Mouse (Mus musculus) stomach, embryonic 15.5 days (tissue): ENCODE measurements around the gene Prok2. TPM values are rescaled to one million over a fixed set of nuclear protein-coding genes. Genes with fewer than 3 reads are reported as not detected.

Source experiments
- ATAC-seq: fragments of 200-750 bp; cut with Nextera tagmentation; 2 replicates; pipeline ENCODE4 v1.8.0; 2017; ENCODE audit warnings: low read depth, moderate number of reproducible peaks, moderate TSS enrichment; ENCODE audit not compliant: insufficient read depth, low FRiP score
- H3K27ac ChIP-seq: fragments of 300-500 bp; sonication (generic); 2 replicates; pipeline ENCODE4 v1.5.1; 2015; ENCODE audit warnings: mild to moderate bottlenecking, inconsistent platforms
- H3K27me3 ChIP-seq: fragments of 300-500 bp; sonication (generic); replicated peaks from 2 replicates; pipeline ENCODE4 v1.6.1; 2015; ENCODE audit warnings: inconsistent platforms
- H3K36me3 ChIP-seq: fragments of 300-500 bp; sonication (generic); 2 replicates; pipeline ENCODE4 v1.6.1; 2015; ENCODE audit warnings: inconsistent platforms
- H3K4me1 ChIP-seq: fragments of 300-500 bp; sonication (generic); 2 replicates; pipeline ENCODE4 v1.6.1; 2015; ENCODE audit warnings: inconsistent platforms
- H3K4me2 ChIP-seq: fragments of 300-500 bp; sonication (generic); 2 replicates; pipeline ENCODE4 v1.6.1; 2015; ENCODE audit warnings: mild to moderate bottlenecking, inconsistent platforms
- H3K4me3 ChIP-seq: fragments of 300-500 bp; sonication (generic); replicated peaks from 2 replicates; pipeline ENCODE4 v1.5.1; 2015; ENCODE audit warnings: inconsistent platforms
- H3K9ac ChIP-seq: fragments of 300-500 bp; sonication (generic); 2 replicates; pipeline ENCODE4 v1.6.1; 2015; ENCODE audit warnings: inconsistent platforms
- H3K9me3 ChIP-seq: fragments of 300-500 bp; sonication (generic); 2 replicates; pipeline ENCODE4 v1.6.1; 2016; ENCODE audit warnings: inconsistent platforms
- WGBS: fragments of 180-500 bp; shearing (Covaris S2); methylation state at CpG from one replicate; pipeline ENCODE4 v1.1.7; 2015; 5-methylcytosine and 5-hydroxymethylcytosine counted together
- polyA plus RNA-seq: library from polyadenylated mRNA; unstranded; fragments of >200 nt; fragmentation: Nextera tagmentation; extraction: Ambion mirVana; gene quantifications from 2 replicates; pipeline ENCODE4 v1.2.1, GENCODE M21; 2015

Prok2 gene
- polyA plus RNA-seq, 1 experiment from 2014 or later: 0.12 TPM

DNA sequence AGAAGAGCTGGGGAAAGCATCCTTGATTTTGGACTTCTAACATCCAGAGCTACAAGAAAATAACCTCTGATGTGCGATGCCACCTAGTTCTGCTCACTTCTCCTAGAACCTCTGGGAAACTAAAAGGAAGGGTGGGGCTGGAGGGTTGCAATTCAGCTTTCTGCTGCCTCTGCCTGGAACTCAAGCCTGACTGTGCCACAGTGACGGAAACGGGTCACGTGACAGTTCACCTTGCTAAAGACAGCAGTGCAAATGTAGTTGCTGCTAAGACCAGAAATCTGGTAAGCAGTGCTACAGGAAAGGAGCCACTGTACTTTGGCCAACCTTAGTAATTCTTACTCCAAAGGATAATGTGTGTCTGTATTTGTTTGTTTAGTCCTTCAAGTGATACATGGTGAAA, 3.7 kb upstream of the Prok2 start:
- H3K9ac ChIP-seq: no peak overlapping the region
- no peak overlapping the region for H3K4me3 ChIP-seq
- 77% methylated on average over 4 of the region's 4 CpGs for whole genome bisulfite sequencing
- ATAC-seq: no peak
- H3K27me3 ChIP-seq: peaks cover 21% of the 10 kb centered on the region
- H3K27ac ChIP-seq: no peak overlapping the region
- H3K36me3 ChIP-seq: no peaks in the 10 kb centered on the region
- no peaks in the 10 kb centered on the region for H3K9me3 ChIP-seq
- H3K4me1 ChIP-seq: peaks cover 15% of the 10 kb centered on the region
- H3K4me2 ChIP-seq: no peak overlapping the region

DNA sequence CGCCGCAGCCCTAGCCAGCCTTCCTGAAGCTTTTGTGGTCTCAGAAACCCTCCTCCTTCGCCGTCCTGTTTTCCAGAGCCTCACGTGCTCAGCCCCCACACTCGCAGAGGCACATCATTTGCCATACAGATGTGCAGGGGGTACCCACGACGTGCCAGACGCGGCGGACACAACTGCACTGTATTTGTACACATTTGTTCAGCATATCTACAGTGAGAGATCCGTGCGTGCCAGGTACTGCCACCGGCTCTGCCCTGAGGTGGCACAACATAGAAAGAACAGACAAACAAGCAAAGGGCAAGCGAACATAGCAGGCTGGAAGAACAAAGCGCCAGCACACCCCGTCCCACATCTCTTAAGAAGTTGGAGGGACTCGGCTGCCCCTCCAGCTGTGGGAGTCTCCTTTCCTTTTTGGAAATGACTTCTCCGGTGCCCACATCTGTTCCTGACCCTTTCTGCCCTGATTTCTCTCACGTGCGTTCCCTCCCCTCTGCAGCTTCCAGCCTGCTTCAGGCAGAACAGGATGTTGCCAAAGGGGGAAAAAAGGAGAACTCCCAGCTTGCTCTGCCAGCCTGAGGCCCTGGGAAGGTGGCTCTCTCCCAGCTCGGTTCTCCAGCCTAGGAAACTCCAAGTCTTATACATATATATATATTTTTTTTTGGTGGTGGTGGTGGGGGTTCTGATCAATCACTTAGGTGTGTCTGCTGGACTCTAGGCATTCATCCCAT, 548 bp upstream of the Prok2 start:
- peaks cover 21% of the 10 kb centered on the region for H3K27me3 ChIP-seq
- 6% methylated on average over 22 of the region's 22 CpGs for WGBS
- H3K4me1 ChIP-seq: peaks cover 15% of the 10 kb centered on the region
- no peaks in the 10 kb centered on the region for H3K36me3 ChIP-seq
- H3K9ac ChIP-seq: no peak overlapping the region
- H3K4me2 ChIP-seq: peak overlapping the region; percentile 96
- ATAC-seq: no peak
- no peak overlapping the region for H3K27ac ChIP-seq
- H3K4me3 ChIP-seq: peak overlapping the region; percentile 47
- no peaks in the 10 kb centered on the region for H3K9me3 ChIP-seq

DNA sequence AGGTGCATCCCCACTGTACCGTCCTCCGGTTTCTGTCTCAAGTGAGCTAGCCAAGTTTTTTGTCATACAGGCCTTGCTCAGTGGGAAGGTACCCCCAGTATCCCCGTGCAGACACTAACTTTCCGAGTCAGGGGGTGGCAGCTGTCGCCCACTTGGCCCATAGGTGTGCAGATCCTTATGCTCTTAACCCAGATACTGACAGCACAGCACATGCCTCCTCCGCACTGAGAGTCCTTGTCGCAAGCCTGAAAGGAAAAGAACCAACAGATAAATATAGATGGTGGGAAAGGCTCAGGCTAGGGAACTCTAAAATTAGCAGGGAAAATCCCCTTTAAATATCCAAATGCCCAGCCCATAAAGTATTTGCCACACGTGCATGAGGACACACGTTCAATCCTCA, 3.8 kb downstream of the Prok2 start:
- Histone ChIP-seq H3K9me3 (no peaks in the 10 kb centered on the region), H3K4me3 (no peak overlapping the region), H3K36me3 (no peaks in the 10 kb centered on the region), H3K4me2 (no peak overlapping the region), H3K27ac (no peak overlapping the region), H3K27me3 (peaks cover 21% of the 10 kb centered on the region), H3K4me1 (peaks cover 15% of the 10 kb centered on the region), H3K9ac (no peak overlapping the region)
- no peak for ATAC-seq
- 86% methylated on average over 9 of the region's 9 CpGs for WGBS

DNA sequence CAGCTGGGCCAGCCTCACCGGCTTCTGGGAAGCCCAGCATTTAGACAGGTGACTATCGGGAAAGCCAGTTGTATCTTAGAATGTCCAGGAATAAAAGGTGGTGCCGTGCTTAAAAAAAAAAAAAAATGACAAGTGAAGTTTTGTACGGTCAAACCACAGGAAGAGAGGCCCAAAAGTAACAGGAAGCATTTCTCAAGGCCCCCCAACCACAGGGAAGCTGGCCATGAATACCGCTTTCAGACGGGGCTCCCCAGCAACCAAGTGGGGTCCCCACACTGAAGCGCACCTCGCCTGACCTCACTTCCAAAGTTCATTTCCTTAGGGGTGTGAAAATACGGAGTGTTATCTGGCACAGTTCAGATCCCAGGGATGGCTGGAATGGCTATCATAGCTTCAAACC, 5.2 kb downstream of the Prok2 start:
- Histone ChIP-seq H3K4me3 (no peak overlapping the region), H3K27me3 (peaks cover 10% of the 10 kb centered on the region), H3K9me3 (no peaks in the 10 kb centered on the region), H3K9ac (no peak overlapping the region), H3K4me2 (no peak overlapping the region), H3K4me1 (peaks cover 7% of the 10 kb centered on the region), H3K27ac (no peak overlapping the region), H3K36me3 (no peaks in the 10 kb centered on the region)
- ATAC-seq: no peak
- WGBS: 70% methylated on average over 9 of the region's 9 CpGs

DNA sequence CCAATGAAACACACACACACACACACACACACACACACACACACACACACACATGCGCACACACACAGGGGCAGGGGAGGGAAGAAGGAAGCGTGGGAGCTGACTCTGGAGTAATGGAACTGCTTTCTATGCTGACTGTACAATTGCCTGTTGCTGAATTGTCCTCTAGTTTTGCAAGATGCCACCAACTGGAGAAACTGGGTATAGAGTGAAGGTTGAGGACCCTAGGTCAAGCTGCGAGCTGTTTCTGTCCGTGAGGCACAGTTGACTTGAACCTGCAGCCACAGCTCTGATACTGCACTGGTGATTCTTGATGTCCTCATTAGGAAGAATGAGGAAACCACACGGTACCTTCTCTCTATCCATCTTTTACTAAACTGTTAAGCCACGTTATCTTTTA, 10.3 kb downstream of the Prok2 start:
- Histone ChIP-seq H3K4me1 (no peaks in the 10 kb centered on the region), H3K9me3 (no peaks in the 10 kb centered on the region), H3K4me2 (no peak overlapping the region), H3K27ac (no peak overlapping the region), H3K27me3 (0 out of 2 replicates have a peak, but pooled peaks cover 3% of the 10 kb centered on the region), H3K4me3 (no peak overlapping the region), H3K36me3 (no peaks in the 10 kb centered on the region), H3K9ac (no peak overlapping the region)
- WGBS: 67% methylated on average over 6 of the region's 6 CpGs
- ATAC-seq: no peak

DNA sequence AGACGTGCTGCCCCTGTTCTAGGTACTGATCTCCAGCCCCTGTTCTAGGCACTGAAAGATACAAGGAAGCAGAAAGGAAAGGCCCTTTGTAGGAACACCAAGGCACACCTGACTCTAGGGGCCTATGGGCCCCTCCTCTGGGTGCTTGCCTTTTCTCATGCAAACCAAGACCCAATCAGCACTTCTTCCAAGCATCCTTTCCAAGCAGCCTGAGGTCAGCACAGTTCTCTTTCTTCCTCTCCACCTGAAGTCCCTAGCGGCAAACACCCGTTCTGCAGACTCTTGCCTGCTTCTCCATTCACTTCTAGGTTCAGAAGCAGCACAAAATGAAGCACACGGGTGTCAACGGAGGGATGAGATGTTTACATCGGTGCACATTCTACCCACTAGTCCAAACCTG, 11.0 kb downstream of the Prok2 start:
- no peak overlapping the region for H3K4me2 ChIP-seq
- H3K9ac ChIP-seq: no peak overlapping the region
- H3K27ac ChIP-seq: no peak overlapping the region
- H3K36me3 ChIP-seq: no peaks in the 10 kb centered on the region
- ATAC-seq: no peak
- H3K4me3 ChIP-seq: no peak overlapping the region
- no peaks in the 10 kb centered on the region for H3K4me1 ChIP-seq
- H3K9me3 ChIP-seq: no peaks in the 10 kb centered on the region
- H3K27me3 ChIP-seq: 0 out of 2 replicates have a peak, but pooled peaks cover 3% of the 10 kb centered on the region
- 58% methylated on average over 6 of the region's 6 CpGs for whole genome bisulfite sequencing

DNA sequence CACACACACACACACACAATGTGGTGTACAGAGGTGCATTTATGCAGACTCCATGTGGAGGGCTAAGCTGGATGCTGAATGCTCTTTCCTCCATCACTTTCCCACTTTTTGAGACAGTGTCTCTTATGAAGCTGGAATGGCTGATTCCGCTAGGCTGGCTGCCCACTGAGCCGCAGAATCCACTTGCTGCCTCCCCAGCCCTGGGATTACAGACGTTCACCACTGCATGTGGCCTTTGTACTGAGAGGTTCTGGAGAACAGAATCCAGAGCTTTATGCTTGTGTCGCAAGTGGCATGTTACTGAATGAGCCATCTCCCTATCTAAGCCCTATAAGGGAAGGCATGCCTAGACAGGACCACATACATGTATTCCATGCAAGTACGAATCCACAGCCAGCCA, 12.9 kb downstream of the Prok2 start:
- Histone ChIP-seq H3K27me3 (0 out of 2 replicates have a peak, but pooled peaks cover 3% of the 10 kb centered on the region), H3K4me3 (no peak overlapping the region), H3K27ac (no peak overlapping the region), H3K9ac (no peak overlapping the region), H3K36me3 (no peaks in the 10 kb centered on the region), H3K9me3 (no peaks in the 10 kb centered on the region), H3K4me1 (no peaks in the 10 kb centered on the region), H3K4me2 (no peak overlapping the region)
- no peak for ATAC-seq
- WGBS: 84% methylated on average over 5 of the region's 5 CpGs

DNA sequence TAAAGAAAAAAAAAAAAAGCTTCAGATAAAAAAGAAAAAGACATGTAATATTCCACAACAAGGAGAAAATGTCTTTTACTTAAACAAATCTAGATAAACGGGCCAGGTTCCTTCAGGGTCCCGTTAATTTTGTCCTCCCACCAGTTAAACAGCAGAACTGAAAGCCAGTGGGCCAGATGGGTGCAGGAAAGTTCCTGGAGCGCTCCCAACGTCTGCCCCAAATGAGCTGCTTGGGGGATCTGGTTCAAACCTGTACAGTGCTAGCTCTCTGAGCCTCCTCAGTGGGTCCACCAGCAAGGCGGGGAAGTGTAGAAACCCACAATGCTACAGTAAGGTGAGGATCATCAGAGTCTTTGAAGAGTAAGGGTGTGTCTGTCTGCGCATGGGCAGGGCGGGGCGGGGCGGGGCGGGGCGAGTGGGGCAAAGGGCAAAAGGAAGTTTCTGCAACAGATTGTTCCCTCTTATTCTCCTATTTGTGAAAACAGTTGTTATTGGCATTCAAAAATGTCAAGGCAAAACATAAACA, 14.6 kb downstream of the Prok2 start:
- H3K4me2 ChIP-seq: no peak overlapping the region
- no peak overlapping the region for H3K27ac ChIP-seq
- H3K27me3 ChIP-seq: 0 out of 2 replicates have a peak, but pooled peaks cover 1% of the 10 kb centered on the region
- ATAC-seq: no peak
- no peaks in the 10 kb centered on the region for H3K9me3 ChIP-seq
- H3K9ac ChIP-seq: no peak overlapping the region
- no peak overlapping the region for H3K4me3 ChIP-seq
- no peaks in the 10 kb centered on the region for H3K36me3 ChIP-seq
- 60% methylated on average over 11 of the region's 11 CpGs for WGBS
- H3K4me1 ChIP-seq: no peaks in the 10 kb centered on the region

DNA sequence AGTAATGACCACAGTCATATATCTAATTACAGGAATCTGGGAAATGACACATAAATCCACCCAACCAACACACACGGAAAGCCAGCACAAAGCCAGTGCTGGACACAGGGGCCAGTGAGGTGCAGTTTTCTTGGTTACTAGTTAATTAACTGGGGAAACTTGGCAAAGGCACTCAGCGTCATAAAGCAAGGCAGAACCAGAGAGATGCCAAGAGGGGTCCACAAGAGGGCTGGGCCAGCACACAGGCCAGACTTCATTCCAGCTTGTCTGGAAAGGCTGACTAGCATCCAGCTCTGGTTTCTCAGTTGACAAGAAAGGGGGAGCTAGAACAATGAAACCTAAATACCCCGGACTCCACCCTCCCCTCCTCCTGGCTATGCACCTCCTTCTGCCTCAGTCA, 25.7 kb downstream of the Prok2 start:
- Histone ChIP-seq H3K9ac (no peak overlapping the region), H3K36me3 (no peaks in the 10 kb centered on the region), H3K4me1 (no peaks in the 10 kb centered on the region), H3K27me3 (peaks cover 14% of the 10 kb centered on the region; the same call in 1 of the 2 replicates), H3K4me3 (no peak overlapping the region), H3K27ac (no peak overlapping the region), H3K9me3 (no peaks in the 10 kb centered on the region), H3K4me2 (no peak overlapping the region)
- no peak for ATAC-seq
- WGBS: 63% methylated on average over 3 of the region's 3 CpGs

DNA sequence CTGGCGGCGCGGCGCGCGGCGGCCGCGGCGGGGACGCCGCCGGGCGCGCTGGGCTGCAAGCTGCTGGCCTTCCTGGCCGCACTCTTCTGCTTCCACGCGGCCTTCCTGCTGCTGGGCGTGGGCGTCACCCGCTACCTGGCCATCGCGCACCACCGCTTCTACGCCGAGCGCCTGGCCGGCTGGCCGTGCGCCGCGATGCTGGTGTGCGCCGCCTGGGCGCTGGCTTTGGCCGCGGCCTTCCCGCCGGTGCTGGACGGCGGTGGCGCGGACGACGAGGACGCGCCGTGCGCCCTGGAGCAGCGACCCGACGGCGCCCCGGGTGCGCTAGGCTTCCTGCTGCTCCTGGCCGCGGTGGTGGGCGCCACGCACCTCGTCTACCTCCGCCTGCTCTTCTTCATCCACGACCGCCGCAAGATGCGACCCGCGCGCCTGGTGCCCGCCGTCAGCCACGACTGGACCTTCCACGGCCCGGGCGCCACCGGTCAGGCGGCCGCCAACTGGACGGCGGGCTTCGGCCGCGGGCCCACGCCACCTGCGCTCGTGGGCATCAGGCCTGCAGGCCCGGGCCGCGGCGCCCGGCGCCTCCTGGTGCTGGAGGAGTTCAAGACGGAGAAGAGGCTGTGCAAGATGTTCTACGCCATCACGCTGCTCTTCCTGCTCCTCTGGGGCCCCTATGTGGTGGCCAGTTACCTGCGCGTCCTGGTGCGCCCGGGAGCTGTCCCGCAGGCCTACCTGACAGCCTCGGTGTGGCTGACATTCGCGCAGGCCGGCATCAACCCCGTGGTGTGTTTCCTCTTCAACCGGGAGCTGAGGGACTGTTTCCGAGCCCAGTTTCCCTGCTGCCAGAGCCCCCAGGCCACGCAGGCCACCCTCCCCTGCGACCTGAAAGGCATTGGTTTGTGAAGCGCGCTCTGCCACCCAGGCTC, 33.0 kb downstream of the Prok2 start:
- peaks cover 12% of the 10 kb centered on the region; the same call in 1 of the 2 replicates for H3K4me1 ChIP-seq
- H3K27ac ChIP-seq: no peak overlapping the region
- peak overlapping the region; percentile 94 for H3K4me2 ChIP-seq
- peak overlapping the region; percentile 48 for H3K9ac ChIP-seq
- H3K4me3 ChIP-seq: peak overlapping the region; percentile 71
- WGBS: 2% methylated on average over 110 of the region's 110 CpGs
- peak; percentile 22; the same call in 1 of the 2 replicates for ATAC-seq
- no peaks in the 10 kb centered on the region for H3K9me3 ChIP-seq
- no peaks in the 10 kb centered on the region for H3K36me3 ChIP-seq
- peaks cover 58% of the 10 kb centered on the region for H3K27me3 ChIP-seq

DNA sequence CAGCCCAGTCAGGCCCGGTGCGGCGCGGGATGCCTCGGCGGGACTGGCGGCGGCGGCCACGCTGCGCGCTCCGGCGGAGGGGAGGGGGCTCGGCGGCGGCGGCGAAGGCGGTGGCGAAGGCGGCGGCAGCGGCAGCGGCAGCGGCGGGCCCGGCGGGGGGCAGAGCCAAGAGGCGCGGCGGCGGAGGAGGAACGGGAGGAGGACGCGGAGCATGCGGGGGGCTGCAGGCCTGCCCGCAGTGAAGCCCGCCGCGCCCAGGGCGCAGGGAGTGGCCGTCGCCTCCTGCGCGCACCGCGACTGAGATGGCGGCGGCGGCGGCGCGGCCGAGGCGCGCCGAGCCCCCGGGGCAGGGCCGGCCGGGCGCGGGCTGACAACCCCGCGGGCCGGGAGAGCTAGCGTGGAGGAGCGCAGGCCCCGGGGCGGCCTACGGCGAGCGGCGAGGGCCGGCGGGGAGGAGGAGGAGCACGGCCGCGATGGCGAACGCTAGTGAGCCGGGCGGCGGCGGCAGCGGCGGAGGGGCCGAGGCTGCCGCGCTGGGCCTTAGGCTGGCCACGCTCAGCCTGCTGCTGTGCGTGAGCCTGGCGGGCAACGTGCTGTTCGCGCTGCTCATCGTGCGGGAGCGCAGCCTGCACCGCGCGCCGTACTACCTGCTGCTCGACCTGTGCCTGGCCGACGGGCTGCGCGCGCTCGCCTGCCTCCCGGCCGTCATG, 33.8 kb downstream of the Prok2 start, which contains the start of gene Gpr27:
TSS of gene Gpr27 (plus strand) at position 474 of the 710 bp plus-strand sequence.
- Histone ChIP-seq H3K27ac (no peak within 1 kb of the TSS), H3K4me2 (peak within 1 kb of the TSS; percentile 94), H3K4me1 (peaks cover 12% of the 10 kb centered on the region; the same call in 1 of the 2 replicates), H3K9me3 (no peaks in the 10 kb centered on the region), H3K4me3 (peak within 1 kb of the TSS; percentile 71), H3K9ac (peak within 1 kb of the TSS; percentile 48), H3K27me3 (peaks cover 58% of the 10 kb centered on the region), H3K36me3 (no peaks in the 10 kb centered on the region)
- ATAC-seq: peak; percentile 58; the same call in 1 of the 2 replicates
- under 1% methylated on average over 92 of the region's 112 CpGs for WGBS
